Mouse (Mus musculus): ENCODE results near the gene Fxyd1.

- TF ChIP-seq POLR2A (IDR thresholded peaks at IDR 0.05; ENCODE audit: insufficient read depth, low read depth, low read length) = no peak
- no peak for TF ChIP-seq CTCF (IDR thresholded peaks at IDR 0.05; ENCODE audit: insufficient read depth, low read depth, low read length)
Measured at GRCm38 (mm10) chr7:31039011-31039410, 18.0 kb downstream of the Fxyd1 start.
